Mouse (Mus musculus) ES-Bruce4 (cell line): ENCODE data around the gene Casp6. TPM values are rescaled to one million over a fixed set of nuclear protein-coding genes. Genes with fewer than 3 reads are reported as not detected.
A peak's percentile ranks its signal among the peaks of the same experiment; 100 is the strongest.

Experiments
- H3K27ac ChIP-seq: 2 replicates; pipeline ENCODE4 v1.5.1; 2012; ENCODE audit warnings: low read length, inconsistent platforms; ENCODE audit not compliant: insufficient read depth
- H3K27me3 ChIP-seq: 2 replicates; pipeline ENCODE4 v1.6.1; 2012; ENCODE audit warnings: mild to moderate bottlenecking, low read length, inconsistent platforms; ENCODE audit not compliant: control insufficient read depth, poor library complexity, insufficient read depth, severe bottlenecking
- H3K36me3 ChIP-seq: 2 replicates; pipeline ENCODE4 v1.6.1; 2012; ENCODE audit warnings: inconsistent platforms, mild to moderate bottlenecking, low read length, moderate library complexity; ENCODE audit not compliant: control insufficient read depth, poor library complexity, insufficient read depth, severe bottlenecking
- H3K4me1 ChIP-seq: one replicate; pipeline ENCODE4 v1.8.1; 2011; ENCODE audit warnings: low read length; ENCODE audit not compliant: control insufficient read depth, insufficient read depth
- H3K4me3 ChIP-seq: 2 replicates; pipeline ENCODE4 v1.5.1; 2011; ENCODE audit warnings: low read depth, mild to moderate bottlenecking, low read length
- H3K9ac ChIP-seq: 2 replicates; pipeline ENCODE4 v1.6.1; 2012; ENCODE audit warnings: low read depth, mild to moderate bottlenecking, inconsistent platforms; ENCODE audit not compliant: poor library complexity, severe bottlenecking
- H3K9me3 ChIP-seq: replicated peaks from 2 replicates; pipeline ENCODE4 v1.6.1; 2012; ENCODE audit warnings: mild to moderate bottlenecking, low read length, inconsistent platforms; ENCODE audit not compliant: control insufficient read depth, poor library complexity, insufficient read depth, severe bottlenecking
- CTCF ChIP-seq: IDR thresholded peaks from one replicate; pipeline ENCODE4 v1.8.1; 2011; ENCODE audit warnings: low read depth, low read length
- EP300 ChIP-seq: IDR thresholded peaks from 2 replicates; pipeline ENCODE4 v1.6.1; 2011; ENCODE audit warnings: low read depth, low read length; ENCODE audit not compliant: insufficient read depth
- POLR2A ChIP-seq: IDR thresholded peaks from one replicate; pipeline ENCODE4 v1.8.1; 2011; ENCODE audit warnings: low read length; ENCODE audit not compliant: insufficient read depth
- polyA plus RNA-seq: library from polyadenylated mRNA; stranded (reverse); fragments of >200 nt; gene quantifications from 2 replicates; pipeline ENCODE4 v1.2.4, GENCODE M21; 2011; ENCODE audit warnings: low read depth; ENCODE audit not compliant: missing spikeins, insufficient read depth, insufficient read length

Gene Casp6
- polyA plus RNA-seq = 18.6 and 19.1 TPM in 2 replicates

- H3K9me3 ChIP-seq = no peaks in the 10 kb centered on the region
- H3K36me3 ChIP-seq = no peaks in the 10 kb centered on the region
- TF ChIP-seq POLR2A (no peak), CTCF (no peak), EP300 (no peak)
- H3K27me3 ChIP-seq = no peaks in the 10 kb centered on the region
- peak within 1 kb of the TSS; percentile 93 for H3K4me3 ChIP-seq
- peak within 1 kb of the TSS; percentile 50 for H3K9ac ChIP-seq
- H3K27ac ChIP-seq = no peak within 1 kb of the TSS
- H3K4me1 ChIP-seq = peaks cover 2% of the 10 kb centered on the region
These were observed at the start of gene Casp6 for GRCm38 (mm10) chr3:129901271-129901809. Gene Casp6, plus strand, starts transcription at chr3:129901425.

- no peaks in the 10 kb centered on the region for H3K27me3 ChIP-seq
- H3K4me1 ChIP-seq = no peaks in the 10 kb centered on the region
- no peaks in the 10 kb centered on the region for H3K9me3 ChIP-seq
- no peak overlapping the region for H3K9ac ChIP-seq
- H3K4me3 ChIP-seq = no peak overlapping the region
- no peaks in the 10 kb centered on the region for H3K36me3 ChIP-seq
- TF ChIP-seq EP300 = no peak
- TF ChIP-seq CTCF = no peak
- TF ChIP-seq POLR2A = no peak
- H3K27ac ChIP-seq = no peak overlapping the region
These were observed 38.6 kb upstream of the Casp6 start for GRCm38 (mm10) chr3:129862592-129862991.

- no peaks in the 10 kb centered on the region for H3K27me3 ChIP-seq
- no peaks in the 10 kb centered on the region for H3K36me3 ChIP-seq
- no peaks in the 10 kb centered on the region for H3K4me1 ChIP-seq
- no peaks in the 10 kb centered on the region for H3K9me3 ChIP-seq
- no peak overlapping the region for H3K9ac ChIP-seq
- H3K27ac ChIP-seq = no peak overlapping the region
- no peak overlapping the region for H3K4me3 ChIP-seq
- TF ChIP-seq EP300 = no peak
- TF ChIP-seq POLR2A = no peak
- TF ChIP-seq CTCF = peak; percentile 98
These were observed 37.5 kb upstream of the Casp6 start for GRCm38 (mm10) chr3:129863698-129864097.

GRCm38 (mm10) chr3:129877327-129877726, 23.9 kb upstream of the Casp6 start:
- H3K36me3 ChIP-seq = no peaks in the 10 kb centered on the region
- no peaks in the 10 kb centered on the region for H3K27me3 ChIP-seq
- no peak overlapping the region for H3K9ac ChIP-seq
- no peak overlapping the region for H3K4me3 ChIP-seq
- TF ChIP-seq CTCF = no peak
- TF ChIP-seq EP300 = no peak
- no peak for TF ChIP-seq POLR2A
- no peak overlapping the region for H3K27ac ChIP-seq
- no peaks in the 10 kb centered on the region for H3K4me1 ChIP-seq
- H3K9me3 ChIP-seq = 0 out of 2 replicates have a peak, but pooled peaks cover 2% of the 10 kb centered on the region

GRCm38 (mm10) chr3:129878405-129879021, 22.7 kb upstream of the Casp6 start, which contains the start of gene Pla2g12a:
Gene Pla2g12a, plus strand, starts transcription at chr3:129878606.
- H3K9ac ChIP-seq = peak within 1 kb of the TSS; percentile 84
- H3K4me1 ChIP-seq = no peaks in the 10 kb centered on the region
- peak within 1 kb of the TSS; percentile 95 for H3K4me3 ChIP-seq
- no peak for TF ChIP-seq POLR2A
- H3K27ac ChIP-seq = no peak within 1 kb of the TSS
- H3K36me3 ChIP-seq = no peaks in the 10 kb centered on the region
- no peaks in the 10 kb centered on the region for H3K27me3 ChIP-seq
- H3K9me3 ChIP-seq = 0 out of 2 replicates have a peak, but pooled peaks cover 2% of the 10 kb centered on the region

GRCm38 (mm10) chr3:129879131-129879757, 22.0 kb upstream of the Casp6 start:
- TF ChIP-seq EP300 = no peak
- TF ChIP-seq POLR2A = no peak
- no peak for TF ChIP-seq CTCF
- H3K27ac ChIP-seq = no peak overlapping the region
- H3K9me3 ChIP-seq = 0 out of 2 replicates have a peak, but pooled peaks cover 2% of the 10 kb centered on the region
- no peaks in the 10 kb centered on the region for H3K36me3 ChIP-seq
- peak overlapping the region; percentile 84 for H3K9ac ChIP-seq
- no peaks in the 10 kb centered on the region for H3K27me3 ChIP-seq
- no peaks in the 10 kb centered on the region for H3K4me1 ChIP-seq
- peak overlapping the region; percentile 95 for H3K4me3 ChIP-seq
